Mouse (Mus musculus) forebrain, postnatal 0 days (tissue): ENCODE measurements around the gene Rtca. TPM values are rescaled to one million over a fixed set of nuclear protein-coding genes. Genes with fewer than 3 reads are reported as not detected.
A peak's percentile ranks its signal among the peaks of the same experiment; 100 is the strongest.

ENCODE experiments used
- ATAC-seq: fragments of 200-750 bp; cut with Nextera tagmentation; 2 replicates; pipeline ENCODE4 v1.8.0; 2017; ENCODE audit warnings: mild to moderate bottlenecking, moderate library complexity
- DNase-seq: peaks from one replicate; pipeline ENCODE4 v3.0.0-alpha.2; 2015
- H3K27ac ChIP-seq: fragments of 300-500 bp; sonication (generic); 2 replicates; pipeline ENCODE4 v1.5.1; 2014; ENCODE audit warnings: low read depth, mild to moderate bottlenecking, antibody characterized with exemption, low read length, moderate library complexity, mixed read lengths
- H3K27me3 ChIP-seq: fragments of 300-500 bp; sonication (generic); 2 replicates; pipeline ENCODE4 v1.6.1; 2014; ENCODE audit warnings: mild to moderate bottlenecking, low read length, mixed read lengths; ENCODE audit not compliant: insufficient read depth
- H3K36me3 ChIP-seq: fragments of 300-500 bp; sonication (generic); 2 replicates; pipeline ENCODE4 v1.6.1; 2014; ENCODE audit warnings: mild to moderate bottlenecking, moderate library complexity; ENCODE audit not compliant: insufficient read depth
- H3K4me1 ChIP-seq: fragments of 300-500 bp; sonication (generic); 2 replicates; pipeline ENCODE4 v1.6.1; 2014; ENCODE audit warnings: antibody characterized with exemption; ENCODE audit not compliant: insufficient read depth
- H3K4me2 ChIP-seq: fragments of 300-500 bp; sonication (generic); 2 replicates; pipeline ENCODE4 v1.6.1; 2014; ENCODE audit warnings: low read depth, mild to moderate bottlenecking, moderate library complexity
- H3K4me3 ChIP-seq: fragments of 300-500 bp; sonication (generic); 2 replicates; pipeline ENCODE4 v1.5.1; 2014; ENCODE audit warnings: low read depth, low read length, mixed read lengths
- H3K9ac ChIP-seq: fragments of 300-500 bp; sonication (generic); 2 replicates; pipeline ENCODE4 v1.6.1; 2014; ENCODE audit warnings: mild to moderate bottlenecking
- H3K9me3 ChIP-seq: fragments of 300-500 bp; sonication (generic); 2 replicates; pipeline ENCODE4 v1.6.1; 2016; ENCODE audit warnings: low read length
- CTCF ChIP-seq: sonication (generic); IDR thresholded peaks from 2 replicates; pipeline ENCODE4 v1.5.1; 2016; ENCODE audit warnings: antibody characterized with exemption, control low read depth, low read depth
- WGBS: fragments of 180-500 bp; shearing (Covaris S2); extraction: QIAGEN DNeasy Blood & Tissue Kit; methylation state at CpG from one replicate; pipeline ENCODE4 v1.1.7; 2014; 5-methylcytosine and 5-hydroxymethylcytosine counted together
- polyA plus RNA-seq: library from polyadenylated mRNA; unstranded; fragments of >200 nt; fragmentation: Nextera tagmentation; extraction: Ambion mirVana; gene quantifications from 2 replicates; pipeline ENCODE4 v1.2.1, GENCODE M21; 2015
- total RNA-seq: library from RNA; depleted of rRNA; stranded (reverse); fragments of >200 nt; gene quantifications from 2 replicates; pipeline ENCODE4 v1.2.3, GENCODE M21; 2014

Rtca gene
- total and polyA plus RNA-seq, 2 experiments from 2014 or later: 109 to 137 TPM

- no peak for TF ChIP-seq CTCF
- no peaks in the 10 kb centered on the region for H3K4me1 ChIP-seq
- ATAC-seq (no peak), DNase-seq (no peak)
- no peak overlapping the region for H3K4me2 ChIP-seq
- no peak overlapping the region for H3K27ac ChIP-seq
- H3K9ac ChIP-seq: no peak overlapping the region
- H3K36me3 ChIP-seq: peaks cover 25% of the 10 kb centered on the region
- H3K4me3 ChIP-seq: no peak overlapping the region
- H3K9me3 ChIP-seq: no peaks in the 10 kb centered on the region
- 64% methylated on average over 4 of the region's 4 CpGs for WGBS
- no peaks in the 10 kb centered on the region for H3K27me3 ChIP-seq
Measured at GRCm38 (mm10) chr3:116530826-116531225, 22.8 kb upstream of the Rtca start.

GRCm38 (mm10) chr3:116529741-116530140, 21.7 kb upstream of the Rtca start:
- Histone ChIP-seq H3K4me2 (no peak overlapping the region), H3K9ac (no peak overlapping the region), H3K36me3 (peaks cover 14% of the 10 kb centered on the region), H3K4me1 (no peaks in the 10 kb centered on the region), H3K4me3 (no peak overlapping the region), H3K9me3 (no peaks in the 10 kb centered on the region), H3K27ac (no peak overlapping the region), H3K27me3 (no peaks in the 10 kb centered on the region)
- WGBS: 60% methylated on average over 4 of the region's 5 CpGs
- TF ChIP-seq CTCF: no peak
- ATAC-seq (no peak), DNase-seq (no peak)

- H3K27me3 ChIP-seq: no peaks in the 10 kb centered on the region
- 74% methylated on average over 12 of the region's 12 CpGs for WGBS
- H3K36me3 ChIP-seq: peaks cover 3% of the 10 kb centered on the region; the same call in 1 of the 2 replicates
- DNase-seq: no peak
- no peak overlapping the region for H3K27ac ChIP-seq
- H3K9ac ChIP-seq: no peak overlapping the region
- H3K4me1 ChIP-seq: no peaks in the 10 kb centered on the region
- no peak overlapping the region for H3K4me3 ChIP-seq
- no peak overlapping the region for H3K4me2 ChIP-seq
- no peak for TF ChIP-seq CTCF
- no peaks in the 10 kb centered on the region for H3K9me3 ChIP-seq
- no peak for ATAC-seq
Measured at GRCm38 (mm10) chr3:116520141-116520761, 12.2 kb upstream of the Rtca start.

- Histone ChIP-seq H3K9ac (peak within 1 kb of the TSS; percentile 29), H3K27ac (peak within 1 kb of the TSS; percentile 37), H3K4me3 (peak within 1 kb of the TSS; percentile 51), H3K4me2 (peak within 1 kb of the TSS; percentile 62), H3K36me3 (peaks cover 3% of the 10 kb centered on the region; the same call in 1 of the 2 replicates), H3K9me3 (no peaks in the 10 kb centered on the region), H3K4me1 (peaks cover 11% of the 10 kb centered on the region), H3K27me3 (no peaks in the 10 kb centered on the region)
- ATAC-seq: peak; percentile 95
- 2% methylated on average over 36 of the region's 36 CpGs for WGBS
- peak; percentile 46; the same call in 1 of the 2 replicates for TF ChIP-seq CTCF
- peak; percentile 93 for DNase-seq
Measured at GRCm38 (mm10) chr3:116512904-116513716, 5.1 kb upstream of the Rtca start, which contains the start of gene Dbt. Gene Dbt (plus strand): TSS chr3:116513070.

- Histone ChIP-seq H3K9ac (no peak overlapping the region), H3K27ac (no peak overlapping the region)
- ATAC-seq: peak; percentile 24
Measured at GRCm38 (mm10) chr3:116512151-116512903, 4.3 kb upstream of the Rtca start.

GRCm38 (mm10) chr3:116495671-116496070, 12.3 kb downstream of the Rtca start:
- TF ChIP-seq CTCF: no peak
- ATAC-seq: no peak
- H3K4me3 ChIP-seq: no peak overlapping the region
- no peak overlapping the region for H3K9ac ChIP-seq
- H3K36me3 ChIP-seq: peaks cover 75% of the 10 kb centered on the region
- WGBS: 90% methylated on average over 1 of the region's 1 CpGs
- H3K4me2 ChIP-seq: no peak overlapping the region
- no peaks in the 10 kb centered on the region for H3K27me3 ChIP-seq
- no peaks in the 10 kb centered on the region for H3K4me1 ChIP-seq
- no peak for DNase-seq
- no peaks in the 10 kb centered on the region for H3K9me3 ChIP-seq
- no peak overlapping the region for H3K27ac ChIP-seq

More at GRCm38 (mm10) chr3:116512151-116512903, 4.3 kb upstream of the Rtca start:
- peak overlapping the region; percentile 51 for H3K4me3 ChIP-seq
- DNase-seq: no peak
- H3K4me2 ChIP-seq: peak overlapping the region; percentile 62
- H3K9me3 ChIP-seq: no peaks in the 10 kb centered on the region
- peaks cover 3% of the 10 kb centered on the region; the same call in 1 of the 2 replicates for H3K36me3 ChIP-seq
- TF ChIP-seq CTCF: peak; percentile 46; the same call in 1 of the 2 replicates
- no peaks in the 10 kb centered on the region for H3K27me3 ChIP-seq
- peaks cover 11% of the 10 kb centered on the region for H3K4me1 ChIP-seq
- 45% methylated on average over 12 of the region's 12 CpGs for WGBS
